Mouse (Mus musculus): ENCODE data around the gene Ebi3. TPM values are rescaled to one million over a fixed set of nuclear protein-coding genes. Genes with fewer than 3 reads are reported as not detected.

Ebi3 gene
- total and polyA plus RNA-seq, 3 experiments: 0.98 to 2.5 (median 2.0) TPM

DNA sequence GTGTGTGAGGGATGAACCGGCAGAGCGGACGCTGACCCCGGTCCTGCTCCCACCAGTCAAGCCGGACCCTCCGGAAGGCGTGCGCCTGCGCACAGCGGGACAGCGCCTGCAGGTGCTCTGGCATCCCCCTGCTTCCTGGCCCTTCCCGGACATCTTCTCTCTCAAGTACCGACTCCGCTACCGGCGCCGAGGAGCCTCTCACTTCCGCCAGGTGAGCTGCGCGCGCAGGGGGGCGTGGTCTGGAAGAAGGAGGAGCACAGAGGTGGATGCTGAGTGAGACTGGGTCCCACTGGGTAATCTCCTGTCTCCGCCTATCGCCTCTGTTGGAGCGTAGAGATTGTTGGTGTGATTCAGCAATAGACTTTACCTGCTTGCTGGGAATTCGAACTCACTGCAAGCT, 3.7 kb downstream of the Ebi3 start:
- Histone ChIP-seq H3K36me3 (replicated peaks) (peaks cover 22% of the 10 kb centered on the region), H3K9me3 (replicated peaks) (no peaks in the 10 kb centered on the region), H3K27me3 (ENCODE audit: insufficient read depth, low read length) (peaks cover 24% of the 10 kb centered on the region), H3K4me3 (ENCODE audit: low read depth, low read length) (peak overlapping the region; percentile 69; the same call in 1 of the 2 replicates), H3K4me1 (ENCODE audit: insufficient read depth, low read depth, low read length) (peaks cover 56% of the 10 kb centered on the region)
- no peak for TF ChIP-seq GATA1 (IDR thresholded peaks at IDR 0.05; ENCODE audit: borderline replicate concordance, low read length)
- no peak for TF ChIP-seq TAL1 (conservative IDR thresholded peaks at IDR 0.05; ENCODE audit: low read depth, low read length)
- no peak for TF ChIP-seq POLR2AphosphoS5 (IDR thresholded peaks at IDR 0.05; ENCODE audit: insufficient replicate concordance, low read depth, low read length)
- no peak for TF ChIP-seq GATA2 (IDR thresholded peaks at IDR 0.05; ENCODE audit: borderline replicate concordance, low read depth, low read length)
- no peak for TF ChIP-seq CTCF (IDR thresholded peaks at IDR 0.05; ENCODE audit: low read depth, low read length)
- DNase-seq (ENCODE audit: low spot score) (no peak), ATAC-seq (ENCODE audit: extremely low read depth, insufficient number of reproducible peaks, low FRiP score, poor library complexity, severe bottlenecking) (no peak)

DNA sequence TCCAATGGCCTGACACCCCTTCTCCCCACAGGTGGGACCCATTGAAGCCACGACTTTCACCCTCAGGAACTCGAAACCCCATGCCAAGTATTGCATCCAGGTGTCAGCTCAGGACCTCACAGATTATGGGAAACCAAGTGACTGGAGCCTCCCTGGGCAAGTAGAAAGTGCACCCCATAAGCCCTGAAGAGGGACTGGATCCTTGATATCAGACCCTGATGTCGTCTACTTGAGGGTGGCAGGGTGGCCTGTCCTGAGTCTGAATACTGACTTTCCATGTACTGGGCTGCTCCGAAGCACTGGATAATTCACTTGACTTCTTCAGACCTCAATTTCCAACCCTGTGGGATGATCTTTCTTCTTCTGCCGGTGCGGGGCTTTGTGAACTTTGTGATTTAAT, 4.2 kb downstream of the Ebi3 start:
- peaks cover 61% of the 10 kb centered on the region for H3K4me1 ChIP-seq (ENCODE audit: insufficient read depth, low read depth, low read length)
- no peak for ATAC-seq (ENCODE audit: extremely low read depth, insufficient number of reproducible peaks, low FRiP score, poor library complexity, severe bottlenecking)

DNA sequence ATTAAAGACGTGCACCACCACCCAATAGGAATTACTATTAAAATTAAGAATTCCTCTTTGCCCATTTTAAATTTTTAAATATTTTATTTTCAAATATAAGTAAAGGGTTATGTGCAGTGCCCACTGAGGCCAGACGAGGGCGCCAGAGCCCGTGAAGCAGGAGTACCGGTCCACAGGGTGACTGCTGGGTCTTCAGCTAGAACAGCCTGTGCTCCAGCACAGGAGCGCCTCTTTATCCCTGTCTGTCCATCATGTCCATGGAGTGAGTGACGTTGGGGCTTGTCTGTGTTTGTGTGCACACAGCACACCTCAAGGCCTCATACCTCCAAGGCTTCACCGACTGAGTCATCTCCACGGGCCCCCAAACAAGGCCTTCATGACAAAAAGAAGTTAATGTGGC, 4.7 kb downstream of the Ebi3 start:
- ATAC-seq (ENCODE audit: extremely low read depth, insufficient number of reproducible peaks, low FRiP score, poor library complexity, severe bottlenecking) (no peak), DNase-seq (ENCODE audit: low spot score) (peak; percentile 59)
- Histone ChIP-seq H3K4me3 (ENCODE audit: low read depth, low read length) (peak overlapping the region; percentile 1; the same call in 1 of the 2 replicates), H3K9me3 (replicated peaks) (no peaks in the 10 kb centered on the region), H3K36me3 (replicated peaks) (peaks cover 33% of the 10 kb centered on the region), H3K4me1 (ENCODE audit: insufficient read depth, low read depth, low read length) (peaks cover 65% of the 10 kb centered on the region), H3K27me3 (ENCODE audit: insufficient read depth, low read length) (peaks cover 20% of the 10 kb centered on the region)
- TF ChIP-seq GATA2 (IDR thresholded peaks at IDR 0.05; ENCODE audit: borderline replicate concordance, low read depth, low read length) (no peak), CTCF (IDR thresholded peaks at IDR 0.05; ENCODE audit: low read depth, low read length) (peak; percentile 69), GATA1 (IDR thresholded peaks at IDR 0.05; ENCODE audit: borderline replicate concordance, low read length) (no peak)

More for the DNA sequence above, 4.2 kb downstream of the Ebi3 start:
- H3K4me3 ChIP-seq (ENCODE audit: low read depth, low read length): peak overlapping the region; percentile 69; the same call in 1 of the 2 replicates
- no peaks in the 10 kb centered on the region for H3K9me3 ChIP-seq (replicated peaks)
- peaks cover 22% of the 10 kb centered on the region for H3K27me3 ChIP-seq (ENCODE audit: insufficient read depth, low read length)
- peaks cover 27% of the 10 kb centered on the region for H3K36me3 ChIP-seq (replicated peaks)
- TF ChIP-seq GATA2 (IDR thresholded peaks at IDR 0.05; ENCODE audit: borderline replicate concordance, low read depth, low read length) (no peak), TAL1 (conservative IDR thresholded peaks at IDR 0.05; ENCODE audit: low read depth, low read length) (no peak), CTCF (IDR thresholded peaks at IDR 0.05; ENCODE audit: low read depth, low read length) (no peak), GATA1 (IDR thresholded peaks at IDR 0.05; ENCODE audit: borderline replicate concordance, low read length) (no peak), POLR2AphosphoS5 (IDR thresholded peaks at IDR 0.05; ENCODE audit: insufficient replicate concordance, low read depth, low read length) (no peak)
- no peak for DNase-seq (ENCODE audit: low spot score)

DNA sequence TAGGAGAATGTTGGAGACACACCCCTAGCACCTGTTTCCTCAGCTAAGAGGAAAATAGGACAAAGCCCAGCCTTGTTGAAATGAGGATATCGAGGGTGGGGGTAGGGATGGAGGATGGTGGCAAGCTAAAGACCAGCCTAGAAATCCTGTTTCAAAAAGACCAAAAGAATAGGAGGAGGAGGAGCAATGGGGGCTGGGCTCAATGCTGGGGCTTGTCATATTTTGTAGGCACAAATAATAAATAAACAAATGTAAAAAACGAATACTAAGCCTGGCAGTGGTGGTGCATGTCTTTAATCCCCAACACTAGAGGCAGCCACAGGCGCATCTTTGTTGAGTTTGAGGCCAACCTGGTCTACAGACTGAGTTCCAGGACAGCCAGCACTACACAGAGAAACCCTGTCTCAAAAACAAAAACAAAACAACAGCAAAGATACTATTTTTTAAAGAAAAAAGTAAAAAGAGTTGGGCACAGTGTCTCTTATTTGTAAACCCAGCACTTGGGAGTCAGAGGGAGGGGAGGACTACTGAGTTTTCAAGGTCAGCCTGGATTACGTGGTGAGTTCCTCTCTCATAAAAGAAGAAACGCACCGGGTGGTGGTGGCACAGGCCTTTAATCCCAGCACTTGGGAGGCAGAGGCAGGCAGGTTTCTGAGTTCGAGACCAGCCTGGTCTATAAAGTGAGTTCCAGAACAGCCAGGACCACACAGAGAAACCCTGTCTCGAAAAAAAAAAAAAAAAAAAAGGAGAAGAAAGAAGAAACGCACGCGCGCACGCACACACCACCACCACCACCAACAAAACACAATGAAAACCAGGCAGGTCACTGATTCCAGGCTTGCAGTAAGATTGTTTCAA, 5.5 kb downstream of the Ebi3 start:
- Histone ChIP-seq H3K27me3 (ENCODE audit: insufficient read depth, low read length) (peaks cover 14% of the 10 kb centered on the region), H3K4me1 (ENCODE audit: insufficient read depth, low read depth, low read length) (peaks cover 60% of the 10 kb centered on the region), H3K36me3 (replicated peaks) (peaks cover 40% of the 10 kb centered on the region), H3K4me3 (ENCODE audit: low read depth, low read length) (peak overlapping the region; percentile 71), H3K9me3 (replicated peaks) (no peaks in the 10 kb centered on the region)
- TF ChIP-seq GATA2 (IDR thresholded peaks at IDR 0.05; ENCODE audit: borderline replicate concordance, low read depth, low read length) (no peak), CTCF (IDR thresholded peaks at IDR 0.05; ENCODE audit: low read depth, low read length) (no peak), TAL1 (conservative IDR thresholded peaks at IDR 0.05; ENCODE audit: low read depth, low read length) (no peak), POLR2AphosphoS5 (IDR thresholded peaks at IDR 0.05; ENCODE audit: insufficient replicate concordance, low read depth, low read length) (no peak), GATA1 (IDR thresholded peaks at IDR 0.05; ENCODE audit: borderline replicate concordance, low read length) (no peak)
- no peak for ATAC-seq (ENCODE audit: extremely low read depth, insufficient number of reproducible peaks, low FRiP score, poor library complexity, severe bottlenecking)
- no peak for DNase-seq (ENCODE audit: low spot score)

DNA sequence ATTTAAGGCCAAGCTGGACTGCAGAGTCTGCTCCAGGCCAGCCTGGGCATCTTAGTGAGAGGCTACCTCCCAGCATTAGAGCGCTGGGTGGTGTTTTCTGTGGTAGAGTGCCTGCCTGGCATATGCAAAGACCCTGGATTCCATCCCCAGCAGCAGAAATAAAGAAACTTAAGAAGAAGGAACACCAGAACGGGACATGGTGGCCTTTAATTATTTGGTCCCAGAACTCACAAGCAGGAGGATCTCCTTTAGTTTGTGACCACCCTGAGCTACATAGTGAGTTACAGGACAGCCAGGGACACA, 6.1 kb downstream of the Ebi3 start:
- ATAC-seq (ENCODE audit: extremely low read depth, insufficient number of reproducible peaks, low FRiP score, poor library complexity, severe bottlenecking): no peak

DNA sequence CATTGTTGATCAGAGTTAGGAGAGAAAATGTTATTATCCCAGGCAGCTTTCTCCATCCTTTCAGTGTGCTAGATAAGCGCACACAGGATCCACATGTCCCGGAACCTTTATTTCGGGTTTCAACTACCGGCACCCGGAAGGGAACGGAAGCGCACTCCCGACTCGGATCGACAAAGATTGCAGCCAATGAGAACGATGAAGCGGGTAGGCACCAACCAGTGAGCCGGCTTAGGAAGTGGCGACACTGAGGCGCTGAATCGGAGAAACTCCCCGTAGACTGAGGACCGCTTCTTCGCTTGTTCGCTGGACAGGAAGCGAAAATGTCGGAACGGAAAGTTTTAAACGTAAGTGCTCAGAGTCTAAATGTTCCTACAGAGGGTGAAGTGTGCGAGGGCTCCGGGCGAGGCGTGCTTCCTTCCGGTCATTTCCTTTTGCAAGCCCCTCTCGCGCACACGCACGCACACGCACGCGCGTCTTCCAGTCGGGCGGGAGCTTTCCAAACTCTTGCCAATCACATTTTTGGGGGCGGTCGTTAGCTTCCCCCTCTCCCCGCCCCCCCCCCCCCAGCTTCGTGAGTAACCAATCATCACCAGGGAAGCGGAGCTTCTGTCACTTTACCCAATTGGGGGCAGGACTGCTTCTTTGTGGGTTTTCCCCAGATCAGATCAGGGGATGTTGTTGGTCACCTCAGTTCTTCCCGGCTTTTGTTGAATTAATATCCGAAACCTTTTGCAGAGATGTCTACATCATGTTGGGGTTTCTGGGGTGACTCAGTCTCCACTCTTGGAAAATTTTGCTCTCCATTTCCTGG, 6.7 kb downstream of the Ebi3 start, which contains the start of gene Yju2:
TSS of gene Yju2 (plus strand) at position 182 of the 811 bp plus-strand sequence.
- Histone ChIP-seq H3K27me3 (ENCODE audit: insufficient read depth, low read length) (peaks cover 9% of the 10 kb centered on the region), H3K9me3 (replicated peaks) (no peaks in the 10 kb centered on the region), H3K36me3 (replicated peaks) (peaks cover 51% of the 10 kb centered on the region), H3K4me1 (ENCODE audit: insufficient read depth, low read depth, low read length) (peaks cover 62% of the 10 kb centered on the region), H3K4me3 (ENCODE audit: low read depth, low read length) (peak within 1 kb of the TSS; percentile 71)
- peak; percentile 99 for DNase-seq (ENCODE audit: low spot score)
- TF ChIP-seq CTCF (IDR thresholded peaks at IDR 0.05; ENCODE audit: low read depth, low read length) (no peak), GATA1 (IDR thresholded peaks at IDR 0.05; ENCODE audit: borderline replicate concordance, low read length) (no peak), POLR2AphosphoS5 (IDR thresholded peaks at IDR 0.05; ENCODE audit: insufficient replicate concordance, low read depth, low read length) (no peak)
- ATAC-seq (ENCODE audit: extremely low read depth, insufficient number of reproducible peaks, low FRiP score, poor library complexity, severe bottlenecking): peak; percentile 90

More for the DNA sequence above, 6.1 kb downstream of the Ebi3 start:
- H3K36me3 ChIP-seq (replicated peaks): peaks cover 46% of the 10 kb centered on the region
- no peaks in the 10 kb centered on the region for H3K9me3 ChIP-seq (replicated peaks)
- peaks cover 62% of the 10 kb centered on the region for H3K4me1 ChIP-seq (ENCODE audit: insufficient read depth, low read depth, low read length)
- peak overlapping the region; percentile 71 for H3K4me3 ChIP-seq (ENCODE audit: low read depth, low read length)
- TF ChIP-seq TAL1 (conservative IDR thresholded peaks at IDR 0.05; ENCODE audit: low read depth, low read length) (no peak), POLR2AphosphoS5 (IDR thresholded peaks at IDR 0.05; ENCODE audit: insufficient replicate concordance, low read depth, low read length) (no peak), GATA2 (IDR thresholded peaks at IDR 0.05; ENCODE audit: borderline replicate concordance, low read depth, low read length) (no peak), CTCF (IDR thresholded peaks at IDR 0.05; ENCODE audit: low read depth, low read length) (no peak), GATA1 (IDR thresholded peaks at IDR 0.05; ENCODE audit: borderline replicate concordance, low read length) (no peak)
- DNase-seq (ENCODE audit: low spot score): no peak
- H3K27me3 ChIP-seq (ENCODE audit: insufficient read depth, low read length): peaks cover 14% of the 10 kb centered on the region
